Mouse (Mus musculus) layer of hippocampus, postnatal 36 days (tissue): ENCODE data around the gene Ube4b. TPM values are rescaled to one million over a fixed set of nuclear protein-coding genes. Genes with fewer than 3 reads are reported as not detected.
A peak's percentile ranks its signal among the peaks of the same experiment; 100 is the strongest.
"Not testable (repeated sequence)": the region's sequence is repeated elsewhere in the genome, so short reads cannot be mapped to it uniquely, and the experiment has no call there.

Experiments used
- DNase-seq, 2 experiments: peaks; one replicate each; pipeline ENCODE4 v3.0.0; 2022
- total RNA-seq, 2 experiments: library from RNA; stranded (reverse); gene quantifications; 2 replicates each; pipeline ENCODE4 v1.2.3; 2021

The Ube4b gene
- 100 to 1,000 TPM; 100 TPM for total RNA-seq

DNA sequence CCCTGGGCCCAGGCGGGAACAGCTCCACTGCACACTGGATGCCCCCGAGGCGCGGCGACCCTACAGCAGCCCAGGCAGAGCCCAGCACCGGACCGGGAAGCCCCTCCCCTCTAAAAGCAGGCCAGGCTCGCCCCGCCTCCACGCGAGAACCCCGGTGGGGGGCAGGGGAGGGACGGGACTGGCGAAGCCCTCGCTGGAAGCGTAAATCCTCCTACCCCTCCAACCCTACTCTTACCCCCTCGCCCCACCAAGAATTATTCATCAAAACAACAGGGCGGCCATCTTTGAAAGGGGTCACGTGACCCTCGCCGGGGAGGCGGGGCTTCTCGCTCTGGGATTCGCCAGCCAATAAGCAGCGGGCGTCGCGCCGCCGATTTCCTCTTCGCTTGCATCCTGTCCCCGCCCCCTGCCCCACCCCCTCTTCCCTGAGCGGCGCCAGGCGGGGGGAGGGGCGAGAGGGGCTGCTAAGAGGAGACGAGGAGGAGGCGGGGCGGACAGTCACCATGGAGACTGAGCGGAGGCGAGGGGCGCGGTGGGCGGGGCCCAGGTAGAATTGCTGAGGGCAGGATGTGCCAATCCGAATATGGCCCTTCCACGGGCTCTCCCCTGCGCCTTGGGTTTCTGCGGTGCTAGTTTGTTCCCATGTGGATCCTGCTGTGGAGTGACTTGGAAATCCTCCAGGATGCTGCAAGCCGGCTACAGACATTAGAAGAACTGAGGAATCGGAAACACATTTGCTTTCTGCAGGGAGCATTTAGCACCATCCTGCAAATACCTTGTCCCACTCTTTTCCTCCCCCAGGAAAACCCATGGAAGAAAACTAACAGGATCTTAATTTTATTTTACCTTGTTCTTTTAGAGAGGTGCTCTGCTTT is at the start of gene Ube4b:
Gene Ube4b, minus strand, starts transcription at position 425 of the 875 bp plus-strand sequence.
- peak; percentile 95 to 96 for DNase-seq

DNA sequence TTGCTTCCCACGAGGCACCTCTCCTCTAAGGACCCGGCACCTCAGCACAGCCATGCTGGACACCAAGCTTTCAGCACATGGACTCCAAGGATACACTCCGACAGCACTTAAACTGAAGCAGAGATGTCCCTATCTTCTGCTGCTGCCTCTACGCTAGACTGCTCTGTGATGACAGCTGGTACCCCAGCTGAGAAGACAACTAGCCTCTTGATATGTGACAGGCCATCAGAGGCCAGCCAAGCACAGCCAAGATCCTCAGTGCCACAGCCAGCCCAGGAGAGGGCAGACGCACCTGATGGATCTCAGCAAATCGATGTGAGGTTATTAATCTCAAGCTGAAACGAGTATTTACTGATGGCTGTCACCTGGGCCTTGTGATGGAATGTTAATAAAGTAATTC is 48.5 kb upstream of the Ube4b start:
- DNase-seq, result no peak

DNA sequence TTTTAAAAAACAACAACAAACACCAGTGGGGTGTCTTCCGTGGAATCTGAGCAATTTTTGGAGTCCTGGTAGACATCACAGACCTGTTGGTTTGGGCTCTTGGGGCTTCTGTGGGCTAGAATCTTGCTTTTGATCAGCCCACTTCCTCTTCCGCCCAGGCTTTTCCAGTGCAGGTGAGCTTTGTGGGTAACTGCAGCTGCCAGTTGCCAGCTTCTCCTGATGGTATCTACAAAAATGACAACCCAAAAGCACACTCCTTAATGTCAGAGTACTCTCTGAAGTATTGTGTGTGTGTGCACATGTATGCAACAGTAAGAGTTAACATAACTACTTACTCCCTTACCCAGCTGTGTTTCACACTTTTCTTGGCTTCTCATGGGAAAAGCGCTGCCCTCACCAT is 43.0 kb upstream of the Ube4b start:
- DNase-seq, result no peak

DNA sequence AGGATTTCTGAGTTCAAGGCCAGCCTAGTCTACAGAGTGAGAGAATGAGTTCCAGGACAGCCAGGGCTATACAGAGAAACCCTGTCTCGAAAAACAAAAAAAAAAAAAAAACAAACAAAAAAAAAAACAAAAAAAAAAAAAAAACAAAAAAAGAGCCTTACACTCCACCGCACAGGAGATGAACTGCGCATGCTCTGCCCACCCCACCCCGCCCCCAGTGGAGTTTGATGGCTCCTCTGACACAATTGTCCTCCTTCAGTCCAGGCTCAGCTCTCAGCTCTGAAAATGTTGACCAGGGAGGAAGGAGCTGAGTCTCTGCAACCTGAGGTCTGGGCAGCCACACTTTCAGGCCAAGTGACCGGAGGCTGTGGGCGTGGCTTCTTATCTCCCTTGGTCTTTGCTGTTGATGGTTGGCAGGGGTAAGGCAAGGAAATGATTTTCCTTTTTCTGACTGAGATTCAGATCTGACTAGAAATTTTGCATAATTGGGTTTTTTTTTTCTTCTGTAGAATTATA is 36.9 kb upstream of the Ube4b start:
- DNase-seq, result no peak

DNA sequence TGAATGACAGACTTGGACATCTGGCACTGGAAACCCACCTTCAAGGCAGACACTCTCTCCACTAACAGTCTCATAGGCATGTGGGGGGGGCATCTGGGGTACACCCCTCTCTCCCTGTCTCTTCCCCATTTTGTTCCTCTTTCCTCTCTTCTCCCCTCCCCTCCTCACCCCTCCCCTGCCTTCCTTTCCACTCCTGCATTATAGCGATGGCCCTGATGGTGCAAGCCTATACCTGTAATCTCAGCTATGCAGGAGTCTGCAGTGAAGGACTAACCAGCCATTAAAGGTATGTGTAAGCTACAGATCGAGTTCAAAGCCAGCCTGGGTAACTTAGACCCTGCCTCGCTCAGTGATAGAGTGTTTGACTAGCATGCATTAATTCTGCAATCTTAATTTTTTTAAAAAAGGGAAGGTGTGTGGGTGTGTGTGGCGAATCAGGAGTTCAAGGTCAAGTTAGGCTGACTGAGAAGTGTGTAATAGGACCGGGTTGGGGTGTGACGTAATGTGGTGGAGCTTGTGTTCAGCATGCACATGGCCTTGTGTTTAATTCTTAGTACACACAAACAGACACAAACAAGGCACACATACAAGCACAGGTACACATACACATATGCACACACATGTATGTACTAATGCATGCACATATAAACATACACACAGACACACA is 35.9 kb upstream of the Ube4b start:
- no peak for DNase-seq

DNA sequence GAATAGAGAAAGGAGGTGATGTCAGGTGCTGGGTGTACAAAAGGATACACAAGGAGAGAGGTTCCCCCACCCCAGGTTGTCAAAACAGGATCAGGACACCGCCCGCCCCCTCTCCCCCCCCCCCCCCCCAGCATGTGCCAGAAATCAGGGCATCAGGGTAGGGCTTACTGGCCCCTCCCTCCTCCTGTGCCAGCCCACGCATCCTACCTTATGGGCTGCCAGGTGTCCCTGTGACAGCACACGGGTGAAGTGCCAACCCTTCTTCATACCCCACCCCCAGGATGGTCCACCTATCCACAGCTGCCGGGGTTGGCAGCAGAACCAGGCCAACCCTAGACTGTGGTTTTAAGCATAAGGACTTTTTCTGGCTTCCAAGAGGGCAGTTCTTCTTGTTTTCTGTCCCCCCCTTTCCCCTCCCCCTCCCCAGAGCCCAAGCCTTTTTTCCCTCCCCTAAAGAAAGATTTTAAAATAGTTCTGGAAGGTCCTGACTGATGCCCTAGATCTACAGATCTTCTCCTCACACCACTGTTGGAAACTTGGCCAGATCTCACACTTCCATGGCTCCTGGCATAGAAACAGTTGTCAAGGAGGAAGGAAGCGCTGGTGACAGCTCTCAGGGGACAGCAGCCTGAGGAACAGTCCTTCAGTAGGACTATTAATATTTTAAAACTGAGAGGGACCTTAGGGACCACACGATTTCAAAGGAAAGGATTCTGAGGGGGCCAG is 35.2 kb upstream of the Ube4b start:
- no peak for DNase-seq

DNA sequence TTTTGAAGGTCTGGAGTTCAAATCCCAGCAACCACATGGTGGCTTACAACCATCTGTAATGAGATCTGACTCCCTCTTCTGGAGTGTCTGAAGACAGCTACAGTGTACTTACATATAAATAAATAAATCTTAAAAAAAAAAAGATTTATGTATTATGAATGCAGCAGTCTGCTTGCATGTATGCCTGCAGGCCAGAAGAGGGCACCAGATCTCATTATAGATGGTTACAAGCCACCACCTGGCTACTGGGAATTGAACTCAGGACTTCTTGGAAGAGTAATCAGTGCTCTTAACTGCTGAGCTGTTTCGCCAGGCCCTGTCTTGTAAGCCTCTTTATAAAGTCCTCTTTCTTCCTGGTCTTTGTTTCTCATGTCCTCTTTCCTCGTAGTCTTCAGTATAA is 33.9 kb upstream of the Ube4b start:
- DNase-seq, result not testable (repeated sequence)

DNA sequence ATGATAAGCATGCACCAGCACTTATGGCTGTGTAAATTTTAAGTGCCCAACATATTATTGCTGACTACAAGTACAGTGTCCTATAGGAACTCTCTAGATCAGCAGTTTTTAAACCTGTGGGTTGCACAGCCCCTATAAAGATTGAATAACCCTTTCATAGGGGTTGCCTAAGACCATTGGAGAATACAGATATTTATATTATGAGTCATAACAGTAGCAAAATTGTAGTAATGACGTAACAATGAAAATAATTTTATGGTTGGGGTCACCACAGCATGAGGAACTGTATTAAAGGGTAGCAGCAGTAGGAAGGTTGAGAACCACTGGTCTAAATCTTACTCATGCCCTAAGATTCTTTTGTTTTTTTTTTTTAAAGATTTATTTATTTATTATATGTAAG is 32.9 kb upstream of the Ube4b start:
- no peak for DNase-seq

DNA sequence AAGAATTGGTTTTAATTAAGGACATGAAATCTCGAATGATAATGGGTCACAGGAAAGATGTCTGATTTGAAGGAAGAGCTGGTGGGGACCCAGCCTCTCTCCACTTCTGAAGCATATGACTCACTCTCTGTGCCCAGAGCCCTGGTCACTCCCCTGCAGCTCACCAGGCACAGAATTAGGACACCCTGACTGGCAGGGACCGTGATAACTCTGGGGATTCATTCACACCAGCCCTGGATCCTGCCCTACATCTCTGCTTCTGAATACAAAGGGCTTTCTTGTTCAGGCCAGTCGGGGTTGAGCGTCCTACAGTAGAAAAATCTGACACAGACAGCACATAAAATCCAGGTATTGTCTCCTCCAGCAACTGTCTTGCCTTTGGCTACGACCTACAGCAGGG is 32.0 kb upstream of the Ube4b start:
- DNase-seq, result no peak

DNA sequence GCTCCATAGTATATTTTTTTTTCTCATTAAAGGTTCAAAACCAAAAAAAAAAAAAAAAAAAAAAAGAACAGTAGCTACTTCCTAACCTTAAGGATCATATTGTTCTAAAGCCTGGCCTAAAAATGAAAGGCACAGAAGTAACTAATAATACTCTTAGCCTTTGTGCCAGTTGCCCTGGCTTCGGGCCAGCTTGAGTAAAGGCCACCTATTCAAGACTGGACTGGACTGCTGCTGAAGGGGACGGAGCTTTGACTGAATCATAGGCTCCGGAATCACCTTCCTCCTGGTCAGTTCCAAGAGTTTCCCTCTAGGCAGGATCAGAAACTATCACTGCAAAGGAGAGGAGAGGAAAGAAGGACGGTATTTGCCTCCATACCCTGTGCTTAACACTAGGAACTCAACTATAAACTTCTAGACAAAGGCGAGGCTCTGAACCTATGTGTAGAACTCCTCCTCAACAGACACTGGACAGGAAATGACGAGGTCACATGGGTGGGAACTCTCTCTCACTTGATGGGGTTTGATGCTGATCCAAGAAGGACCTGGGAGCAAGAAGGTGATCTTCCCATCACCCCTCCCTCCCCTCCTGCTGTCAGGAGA is 31.4 kb upstream of the Ube4b start:
- no peak for DNase-seq

DNA sequence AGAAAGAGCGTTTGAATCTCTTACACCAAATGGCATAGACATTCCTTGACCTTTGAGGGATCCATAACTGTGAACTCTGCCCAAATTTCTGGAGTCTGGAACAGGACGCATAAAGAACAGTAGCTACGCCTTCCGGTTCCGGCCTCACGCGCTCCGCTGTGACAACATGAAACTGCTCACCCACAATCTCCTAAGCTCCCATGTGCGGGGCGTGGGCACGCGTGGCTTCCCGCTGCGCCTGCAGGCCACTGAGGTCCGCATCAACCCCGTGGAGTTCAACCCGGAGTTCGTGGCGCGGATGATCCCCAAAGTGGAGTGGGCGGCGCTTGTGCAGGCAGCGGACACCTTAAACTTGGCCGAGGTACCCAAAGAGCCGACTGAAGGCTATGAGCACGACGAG is 30.6 kb upstream of the Ube4b start:
- not testable (repeated sequence) for DNase-seq

DNA sequence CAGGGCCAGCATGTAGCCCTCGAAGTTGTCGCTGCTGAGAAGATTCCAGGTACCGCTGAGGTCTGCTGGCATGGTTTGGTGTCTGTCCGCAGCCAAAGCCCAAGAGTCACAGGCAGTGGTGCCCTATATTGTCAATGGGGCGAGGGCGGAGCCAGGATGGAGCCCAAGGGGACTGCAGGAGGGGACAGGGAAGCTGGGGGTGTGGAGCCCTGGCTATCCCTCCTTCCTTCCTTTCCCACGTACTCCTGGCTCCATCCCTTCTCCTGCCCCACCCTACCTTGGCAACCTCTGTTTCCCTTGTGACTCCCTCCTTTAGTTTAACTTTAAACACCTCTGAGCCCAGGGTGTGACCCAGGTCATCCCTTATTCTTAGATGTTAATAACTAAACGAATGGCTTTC is 28.3 kb upstream of the Ube4b start, which contains the start of gene Rbp7:
Gene Rbp7, minus strand, starts transcription at position 100 of the 400 bp plus-strand sequence.
- no peak for DNase-seq

DNA sequence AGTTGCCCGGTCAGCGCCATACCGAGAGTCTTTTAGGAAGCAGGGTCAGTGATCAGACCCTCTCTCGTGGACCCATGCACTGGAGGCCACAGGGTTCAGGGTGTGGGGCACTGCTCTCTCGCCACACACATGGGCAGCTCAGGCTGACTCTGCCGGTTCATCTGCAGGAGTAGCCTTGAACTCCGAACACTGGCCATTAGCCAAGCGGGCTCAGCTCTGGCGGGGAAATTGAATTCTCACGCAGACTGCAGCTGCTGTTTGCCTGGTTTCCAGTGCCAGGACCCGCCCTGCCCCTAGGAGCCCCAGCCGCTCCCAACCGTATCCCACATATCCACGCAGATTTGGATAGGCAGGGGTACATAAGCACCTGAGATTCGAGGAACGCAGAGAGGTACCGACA is 27.7 kb upstream of the Ube4b start:
- no peak for DNase-seq

DNA sequence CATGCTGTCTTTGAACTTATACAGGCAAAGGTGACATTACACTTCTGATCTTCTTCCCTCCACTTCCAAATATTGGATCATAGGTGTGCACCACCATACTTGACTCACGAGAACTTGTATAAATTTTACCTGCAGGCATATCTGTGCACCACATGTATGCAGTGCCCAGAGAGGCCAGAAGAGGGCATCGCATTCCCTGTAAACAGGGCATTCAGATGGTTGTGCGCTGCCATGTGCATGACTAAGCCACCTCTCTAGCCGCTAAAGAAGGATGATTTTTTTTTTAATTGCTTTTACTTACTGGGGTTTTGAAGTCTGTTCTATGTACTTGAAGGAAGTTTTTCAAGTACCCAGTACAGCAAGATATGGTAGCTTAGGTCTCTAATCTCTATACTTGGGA is 27.1 kb upstream of the Ube4b start:
- DNase-seq, result no peak

DNA sequence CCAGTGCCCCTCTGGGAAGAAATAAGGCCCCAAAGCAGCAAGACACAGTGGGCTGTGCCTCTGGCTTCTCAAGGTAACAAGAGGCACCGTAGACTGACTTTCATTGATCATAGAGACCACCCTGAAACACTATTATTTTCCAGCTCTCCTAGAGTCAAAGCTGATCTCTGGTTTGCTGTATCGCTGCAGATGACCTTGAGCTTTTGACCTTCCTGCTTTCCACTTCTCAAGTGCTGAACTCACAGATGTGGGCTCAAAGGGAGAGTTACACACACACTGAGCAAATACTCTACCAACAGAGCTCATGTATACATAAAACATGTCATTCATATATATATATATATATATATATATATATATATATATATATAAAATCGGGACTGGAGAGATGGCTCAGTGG is 24.1 kb upstream of the Ube4b start:
- no peak for DNase-seq

DNA sequence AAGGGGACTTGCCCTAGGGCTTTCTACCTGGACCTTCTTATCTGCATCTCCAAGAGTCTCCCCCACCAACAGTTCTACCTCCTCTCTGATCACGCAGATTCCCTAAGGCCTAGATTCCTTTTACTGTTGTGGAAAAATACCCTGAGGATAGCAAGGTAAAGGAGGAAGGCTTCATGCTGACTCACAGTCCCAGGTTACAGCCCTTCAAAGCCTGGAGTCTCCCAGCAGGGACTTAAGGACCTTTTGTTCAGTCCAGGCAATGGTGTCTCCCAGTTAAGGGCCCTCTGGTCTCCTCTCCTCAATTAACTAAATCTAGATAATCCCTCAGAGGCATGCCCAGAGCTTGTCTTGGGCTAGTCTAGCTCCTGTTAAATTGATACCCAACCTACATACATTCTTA is 19.8 kb upstream of the Ube4b start:
- DNase-seq, result no peak

DNA sequence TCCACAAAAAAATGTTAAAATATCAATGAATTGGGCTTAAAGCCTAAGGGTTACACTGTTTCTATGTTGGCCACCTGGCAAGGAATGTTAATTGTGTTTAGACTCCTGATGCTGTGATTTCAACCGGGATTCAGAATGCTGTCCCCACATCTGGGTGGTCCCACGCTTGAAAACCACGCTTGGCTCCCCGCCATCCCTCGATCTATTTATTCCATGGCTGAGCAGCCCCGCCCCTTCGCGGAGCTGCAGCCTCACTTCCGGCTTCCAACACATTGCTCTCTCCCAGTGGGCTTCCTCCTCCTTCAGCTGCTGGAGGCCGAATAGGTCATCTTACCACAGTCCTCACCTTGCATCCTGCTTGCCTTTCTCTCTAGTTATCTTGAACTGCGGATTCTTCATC is 19.3 kb upstream of the Ube4b start:
- DNase-seq, result no peak

DNA sequence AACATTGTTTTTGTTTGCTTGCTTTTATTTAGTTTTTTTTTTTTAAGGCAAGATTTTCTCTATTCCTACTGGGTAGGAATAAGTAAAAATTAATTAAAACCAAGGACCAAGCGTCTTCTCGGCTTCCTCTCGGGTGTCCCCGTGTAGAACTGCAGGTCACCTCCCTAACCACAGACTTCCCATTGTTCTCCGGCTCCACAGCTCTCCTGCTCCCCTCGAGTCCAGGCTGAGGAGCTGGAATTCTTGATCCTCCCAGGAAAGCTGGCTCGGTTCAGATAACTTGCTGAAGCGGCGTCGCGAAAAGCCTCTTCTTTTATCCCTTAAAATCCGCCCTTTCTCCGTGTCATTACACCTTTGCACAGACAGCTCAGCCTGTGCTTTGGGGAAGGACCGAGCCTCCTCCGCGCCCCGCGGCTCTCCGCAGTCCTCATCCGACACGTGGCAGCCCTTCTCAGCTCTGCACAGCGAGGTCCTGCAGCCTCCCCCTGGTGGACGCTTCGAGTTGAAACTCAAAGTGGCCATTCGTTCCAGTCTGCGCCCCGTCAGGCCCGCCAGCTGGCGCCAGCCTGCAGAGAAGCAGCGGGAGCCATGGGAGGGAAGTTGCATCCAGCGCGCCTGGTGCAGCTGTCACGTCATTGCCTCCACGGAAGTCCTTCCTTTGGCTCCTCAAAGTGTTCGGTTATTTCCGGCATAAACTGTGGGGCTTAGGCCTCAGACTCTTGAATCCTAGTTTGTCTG is 18.6 kb upstream of the Ube4b start:
- peak; percentile 82 to 86 for DNase-seq

DNA sequence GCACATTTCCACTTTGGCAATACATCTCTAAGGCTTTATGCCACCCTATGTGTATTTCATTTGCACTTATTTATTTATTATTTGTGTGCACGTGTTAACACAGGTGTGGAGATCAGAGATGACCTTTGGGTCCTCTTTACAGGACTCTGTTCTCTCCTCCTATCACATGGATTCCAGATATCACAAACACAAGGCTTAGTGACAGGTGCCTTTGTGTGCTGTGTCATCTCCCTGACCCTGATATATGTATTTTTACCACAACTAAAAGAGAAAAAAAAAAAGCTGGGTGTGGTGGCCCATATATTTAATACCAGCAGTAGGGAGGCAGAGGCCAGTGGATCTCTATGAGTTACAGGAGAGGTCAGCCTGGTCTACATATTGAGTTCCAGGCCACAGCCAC is 17.9 kb upstream of the Ube4b start:
- no peak for DNase-seq

DNA sequence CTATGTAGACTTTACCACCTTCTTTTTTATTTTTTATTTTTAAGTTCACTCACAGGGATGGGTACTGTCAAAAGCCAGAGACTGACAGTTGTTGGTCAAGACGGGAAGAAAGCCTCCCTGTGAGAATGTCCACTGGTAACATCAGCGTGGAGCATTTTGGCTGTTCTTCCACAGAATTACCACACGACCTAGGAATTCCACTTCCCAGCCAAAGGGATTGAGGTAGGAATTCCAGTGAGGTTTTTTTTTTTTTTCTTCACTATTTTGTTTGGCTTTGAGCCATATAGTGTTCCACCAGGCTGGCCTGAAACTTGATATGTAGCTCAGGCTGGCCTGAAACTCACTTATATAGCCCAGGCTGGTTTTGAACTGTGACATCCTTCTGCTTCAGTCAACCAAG is 15.9 kb upstream of the Ube4b start:
- no peak for DNase-seq

DNA sequence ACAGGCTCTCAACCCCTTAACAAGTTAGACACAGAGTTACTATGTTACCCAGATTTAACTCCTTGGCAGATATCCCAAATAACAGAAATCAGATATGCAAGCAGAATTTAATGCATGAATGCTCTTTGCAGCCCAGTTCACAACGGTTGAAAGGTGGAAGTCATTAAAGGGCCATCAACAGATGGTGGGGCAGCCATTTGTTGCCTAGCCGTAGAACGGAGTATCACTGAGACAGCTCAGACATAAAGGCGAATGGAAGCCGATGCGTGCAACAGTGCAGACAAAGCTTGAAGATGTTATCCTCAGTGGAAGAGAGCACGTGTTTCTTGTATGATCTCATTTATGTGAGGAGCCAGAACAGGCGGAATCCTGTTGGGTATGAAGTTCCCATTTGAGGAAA is 14.0 kb upstream of the Ube4b start:
- DNase-seq, result no peak

DNA sequence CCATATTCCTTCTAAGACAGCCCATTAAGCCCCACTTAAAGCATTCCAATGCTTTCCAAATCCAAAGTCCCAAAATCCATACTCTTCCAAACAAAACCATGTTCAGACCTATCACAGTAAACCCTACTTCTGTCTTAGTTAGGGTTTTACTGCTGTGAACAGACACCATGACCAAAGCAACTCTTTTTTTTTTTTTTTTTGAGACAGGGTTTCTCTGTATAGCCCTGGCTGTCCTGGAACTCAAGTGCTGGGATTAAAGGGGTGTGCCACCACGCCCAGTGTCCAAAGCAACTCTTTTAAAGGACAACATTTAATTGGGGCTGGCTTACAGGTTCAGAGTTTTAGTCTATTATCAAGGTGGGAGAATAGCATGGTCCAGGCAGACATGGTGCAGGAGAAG is 5.3 kb upstream of the Ube4b start:
- not testable (repeated sequence) for DNase-seq
